Mouse (Mus musculus): ENCODE measurements around the gene Tapt1.

Gene Tapt1

GRCm38 (mm10) chr5:44198471-44198870, 28.0 kb downstream of the Tapt1 start:
- DNase-seq (ENCODE audit: low spot score in 2 of 2): no peak

- DNase-seq (ENCODE audit: low spot score in 2 of 2): no peak
Measured at GRCm38 (mm10) chr5:44197806-44198205, 28.6 kb downstream of the Tapt1 start.

GRCm38 (mm10) chr5:44196167-44196566, 30.3 kb downstream of the Tapt1 start:
- DNase-seq (ENCODE audit: low spot score in 2 of 2): no peak

GRCm38 (mm10) chr5:44187370-44187769, 39.1 kb downstream of the Tapt1 start:
- no peak for DNase-seq (ENCODE audit: low spot score in 2 of 2)

- DNase-seq (ENCODE audit: low spot score in 2 of 2): peak; percentile 16 to 17
Measured at GRCm38 (mm10) chr5:44181669-44182068, 44.8 kb downstream of the Tapt1 start.

GRCm38 (mm10) chr5:44180450-44180849, 46.0 kb downstream of the Tapt1 start:
- no peak for DNase-seq (ENCODE audit: low spot score in 2 of 2)

- no peak for DNase-seq (ENCODE audit: low spot score in 2 of 2)
Measured at GRCm38 (mm10) chr5:44174046-44174445, 52.4 kb downstream of the Tapt1 start.

GRCm38 (mm10) chr5:44166866-44167265, 59.6 kb downstream of the Tapt1 start:
- DNase-seq (ENCODE audit: low spot score in 2 of 2): no peak

- DNase-seq (ENCODE audit: low spot score in 2 of 2): peak; percentile 29 to 62
Measured at GRCm38 (mm10) chr5:44165854-44166253, 60.6 kb downstream of the Tapt1 start.

- no peak for DNase-seq (ENCODE audit: low spot score in 2 of 2)
Measured at GRCm38 (mm10) chr5:44164233-44164776, 62.1 kb downstream of the Tapt1 start.

GRCm38 (mm10) chr5:44163318-44163717, 63.1 kb downstream of the Tapt1 start:
- DNase-seq (ENCODE audit: low spot score in 2 of 2): no peak

GRCm38 (mm10) chr5:44162786-44163185, 63.6 kb downstream of the Tapt1 start:
- no peak for DNase-seq (ENCODE audit: low spot score in 2 of 2)

- no peak for DNase-seq (ENCODE audit: low spot score in 2 of 2)
Measured at GRCm38 (mm10) chr5:44159679-44160438, 66.6 kb downstream of the Tapt1 start.

GRCm38 (mm10) chr5:44159231-44159630, 67.2 kb downstream of the Tapt1 start:
- DNase-seq (ENCODE audit: low spot score in 2 of 2): no peak

GRCm38 (mm10) chr5:44158458-44158857, 68.0 kb downstream of the Tapt1 start:
- DNase-seq (ENCODE audit: low spot score in 2 of 2): no peak

- no peak for DNase-seq (ENCODE audit: low spot score in 2 of 2)
Measured at GRCm38 (mm10) chr5:44157760-44158159, 68.7 kb downstream of the Tapt1 start.

GRCm38 (mm10) chr5:44153050-44153449, 73.4 kb downstream of the Tapt1 start:
- DNase-seq (ENCODE audit: low spot score in 2 of 2): no peak

- no peak for DNase-seq (ENCODE audit: low spot score in 2 of 2)
Measured at GRCm38 (mm10) chr5:44151327-44152051, 74.9 kb downstream of the Tapt1 start.

- DNase-seq (ENCODE audit: low spot score in 2 of 2): no peak
Measured at GRCm38 (mm10) chr5:44147732-44148131, 78.7 kb downstream of the Tapt1 start.

- DNase-seq (ENCODE audit: low spot score in 2 of 2): no peak
Measured at GRCm38 (mm10) chr5:44146437-44147332, 79.7 kb downstream of the Tapt1 start.

- no peak for DNase-seq (ENCODE audit: low spot score in 2 of 2)
Measured at GRCm38 (mm10) chr5:44143467-44144235, 82.8 kb downstream of the Tapt1 start.
